Mouse (Mus musculus) granulocyte monocyte progenitor cell, adult 5-6 weeks (primary cell): ENCODE data around the gene Rnf146. TPM values are rescaled to one million over a fixed set of nuclear protein-coding genes. Genes with fewer than 3 reads are reported as not detected.

Experiments
- total RNA-seq, 2 experiments: library from RNA; stranded (forward) in 1 of 2; stranded (reverse) in 1 of 2; fragments of 200-712, 200-1000 nt in 1 of 2; fragments of >200 nt in 1 of 2; fragmentation: Nextera tagmentation in 1 of 2; gene quantifications; 2 replicates each; pipeline ENCODE4 v1.2.3; 2014 to 2017

Gene Rnf146
- total RNA-seq, 2 experiments from 2014 or later, result 19.1 to 41.8 TPM

Other genes with a start within 250 kb of the Rnf146 start
- gene Soga3, start 218.6 kb downstream of the Rnf146 start, total RNA-seq (2014; fragmentation: Nextera tagmentation), result not detected in 2 replicates
- gene Soga3, start 218.6 kb downstream of the Rnf146 start, total RNA-seq (2017), result not detected in 2 replicates
- gene Gm49353, start 163.5 kb downstream of the Rnf146 start, total RNA-seq (2014; fragmentation: Nextera tagmentation), result not detected in 2 replicates
- not detected in 2 replicates for gene Gm49353, start 163.5 kb downstream of the Rnf146 start, total RNA-seq (2017)
- not detected in 2 replicates for gene 9330159F19Rik, start 150.8 kb downstream of the Rnf146 start, total RNA-seq (2014; fragmentation: Nextera tagmentation)
- gene 9330159F19Rik, start 150.8 kb downstream of the Rnf146 start, total RNA-seq (2017), result not detected in 2 replicates
- gene Echdc1, start 49.3 kb downstream of the Rnf146 start, total RNA-seq (2014; fragmentation: Nextera tagmentation), result 12.2 and 13.2 TPM in 2 replicates
- gene Echdc1, start 49.3 kb downstream of the Rnf146 start, total RNA-seq (2017), result 20.0 and 33.0 TPM in 2 replicates
- not detected in 2 replicates for gene Rspo3, start 173.4 kb upstream of the Rnf146 start, total RNA-seq (2014; fragmentation: Nextera tagmentation)
- not detected in 2 replicates for gene Rspo3, start 173.4 kb upstream of the Rnf146 start, total RNA-seq (2017)